Mouse (Mus musculus) limb, embryonic 12.5 days (tissue): ENCODE measurements at regions not wholly inside any gene's neighbourhood (a gene's known extent, or its start where the extent isn't known, plus 50 kb on each side); places are given as distances from the start of the nearest gene placed in this dataset.

Experiments
- ATAC-seq: fragments of 200-750 bp; cut with Nextera tagmentation; 2 replicates; pipeline ENCODE4 v1.8.0; 2017; ENCODE audit warnings: low read depth, moderate TSS enrichment; ENCODE audit not compliant: insufficient number of reproducible peaks, insufficient read depth, low FRiP score, low TSS enrichment
- H3K27ac ChIP-seq: fragments of 300-500 bp; sonication (generic); 2 replicates; pipeline ENCODE4 v1.5.1; 2016; ENCODE audit warnings: mild to moderate bottlenecking, moderate library complexity
- H3K27me3 ChIP-seq: fragments of 300-500 bp; sonication (generic); 2 replicates; pipeline ENCODE4 v1.6.1; 2016; ENCODE audit warnings: mild to moderate bottlenecking, moderate library complexity
- H3K36me3 ChIP-seq: fragments of 300-500 bp; sonication (generic); 2 replicates; pipeline ENCODE4 v1.6.1; 2016; ENCODE audit warnings: mild to moderate bottlenecking, moderate library complexity
- H3K4me1 ChIP-seq: fragments of 300-500 bp; sonication (generic); replicated peaks from 2 replicates; pipeline ENCODE4 v1.6.1; 2016
- H3K4me2 ChIP-seq: fragments of 300-500 bp; sonication (generic); 2 replicates; pipeline ENCODE4 v1.6.1; 2016; ENCODE audit warnings: mild to moderate bottlenecking, moderate library complexity
- H3K4me3 ChIP-seq: fragments of 300-500 bp; sonication (generic); replicated peaks from 2 replicates; pipeline ENCODE4 v1.5.1; 2016; ENCODE audit warnings: mild to moderate bottlenecking
- H3K9ac ChIP-seq: fragments of 300-500 bp; sonication (generic); replicated peaks from 2 replicates; pipeline ENCODE4 v1.6.1; 2016; ENCODE audit warnings: mild to moderate bottlenecking, moderate library complexity
- H3K9me3 ChIP-seq: fragments of 300-500 bp; sonication (generic); 2 replicates; pipeline ENCODE4 v1.6.1; 2016; ENCODE audit warnings: mild to moderate bottlenecking, moderate library complexity
- WGBS: fragments of 180-500 bp; shearing (Covaris S2); methylation state at CpG from one replicate; pipeline ENCODE4 v1.1.7; 2016; 5-methylcytosine and 5-hydroxymethylcytosine counted together

- Histone ChIP-seq H3K36me3 (no peaks in the 10 kb centered on the region), H3K4me1 (no peaks in the 10 kb centered on the region), H3K9me3 (no peaks in the 10 kb centered on the region), H3K4me3 (no peak overlapping the region), H3K27me3 (0 out of 2 replicates have a peak, but pooled peaks cover 3% of the 10 kb centered on the region), H3K27ac (no peak overlapping the region), H3K4me2 (no peak overlapping the region), H3K9ac (no peak overlapping the region)
- no peak for ATAC-seq
- 79% methylated on average over 6 of the region's 6 CpGs for WGBS
These were observed 214.3 kb upstream of the Maf start for GRCm38 (mm10) chr8:115921889-115922288.

- H3K27ac ChIP-seq: no peak overlapping the region
- no peak overlapping the region for H3K4me2 ChIP-seq
- WGBS: 85% methylated on average over 5 of the region's 5 CpGs
- H3K9ac ChIP-seq: no peak overlapping the region
- H3K4me3 ChIP-seq: no peak overlapping the region
- no peaks in the 10 kb centered on the region for H3K9me3 ChIP-seq
- H3K36me3 ChIP-seq: no peaks in the 10 kb centered on the region
- ATAC-seq: no peak
- H3K27me3 ChIP-seq: no peaks in the 10 kb centered on the region
- peaks cover 7% of the 10 kb centered on the region for H3K4me1 ChIP-seq
These were observed 199.1 kb upstream of the Maf start for GRCm38 (mm10) chr8:115906650-115907049.

GRCm38 (mm10) chr8:115903853-115904420, 196.3 kb upstream of the Maf start:
- no peak overlapping the region for H3K27ac ChIP-seq
- no peak for ATAC-seq
- no peak overlapping the region for H3K4me2 ChIP-seq
- no peaks in the 10 kb centered on the region for H3K9me3 ChIP-seq
- H3K9ac ChIP-seq: no peak overlapping the region
- H3K36me3 ChIP-seq: no peaks in the 10 kb centered on the region
- H3K4me3 ChIP-seq: no peak overlapping the region
- H3K4me1 ChIP-seq: peaks cover 7% of the 10 kb centered on the region
- 67% methylated on average over 6 of the region's 6 CpGs for WGBS
- H3K27me3 ChIP-seq: no peaks in the 10 kb centered on the region

GRCm38 (mm10) chr8:115897521-115898178, 190.1 kb upstream of the Maf start:
- Histone ChIP-seq H3K9ac (no peak overlapping the region), H3K4me1 (no peaks in the 10 kb centered on the region), H3K27me3 (no peaks in the 10 kb centered on the region), H3K9me3 (no peaks in the 10 kb centered on the region), H3K4me3 (no peak overlapping the region), H3K4me2 (no peak overlapping the region), H3K36me3 (no peaks in the 10 kb centered on the region), H3K27ac (no peak overlapping the region)
- no peak for ATAC-seq
- 84% methylated on average over 6 of the region's 6 CpGs for WGBS

GRCm38 (mm10) chr8:115897086-115897485, 189.5 kb upstream of the Maf start:
- H3K4me2 ChIP-seq: no peak overlapping the region
- no peaks in the 10 kb centered on the region for H3K27me3 ChIP-seq
- no peaks in the 10 kb centered on the region for H3K4me1 ChIP-seq
- H3K4me3 ChIP-seq: no peak overlapping the region
- H3K9me3 ChIP-seq: no peaks in the 10 kb centered on the region
- no peak overlapping the region for H3K9ac ChIP-seq
- WGBS: 87% methylated on average over 4 of the region's 4 CpGs
- ATAC-seq: no peak
- H3K36me3 ChIP-seq: no peaks in the 10 kb centered on the region
- H3K27ac ChIP-seq: no peak overlapping the region

GRCm38 (mm10) chr8:115896066-115896465, 188.5 kb upstream of the Maf start:
- Histone ChIP-seq H3K9me3 (no peaks in the 10 kb centered on the region), H3K4me3 (no peak overlapping the region), H3K36me3 (no peaks in the 10 kb centered on the region), H3K27ac (no peak overlapping the region), H3K4me2 (no peak overlapping the region), H3K9ac (no peak overlapping the region), H3K4me1 (no peaks in the 10 kb centered on the region), H3K27me3 (no peaks in the 10 kb centered on the region)
- 88% methylated on average over 4 of the region's 4 CpGs for WGBS
- no peak for ATAC-seq

GRCm38 (mm10) chr8:115888278-115888677, 180.7 kb upstream of the Maf start:
- Histone ChIP-seq H3K9me3 (no peaks in the 10 kb centered on the region), H3K36me3 (no peaks in the 10 kb centered on the region), H3K4me3 (no peak overlapping the region), H3K27me3 (no peaks in the 10 kb centered on the region), H3K9ac (no peak overlapping the region), H3K27ac (no peak overlapping the region), H3K4me2 (no peak overlapping the region), H3K4me1 (peaks cover 5% of the 10 kb centered on the region; the same call in 1 of the 2 replicates)
- no peak for ATAC-seq
- WGBS: 88% methylated on average over 4 of the region's 4 CpGs

- Histone ChIP-seq H3K27me3 (no peaks in the 10 kb centered on the region), H3K4me3 (no peak overlapping the region), H3K9ac (no peak overlapping the region), H3K4me1 (peaks cover 5% of the 10 kb centered on the region; the same call in 1 of the 2 replicates), H3K4me2 (no peak overlapping the region), H3K27ac (no peak overlapping the region), H3K9me3 (no peaks in the 10 kb centered on the region), H3K36me3 (no peaks in the 10 kb centered on the region)
- ATAC-seq: no peak
- WGBS: 21% methylated on average over 2 of the region's 2 CpGs
These were observed 177.6 kb upstream of the Maf start for GRCm38 (mm10) chr8:115885121-115885743.

- ATAC-seq: no peak
- H3K4me2 ChIP-seq: no peak overlapping the region
These were observed 176.2 kb upstream of the Maf start for GRCm38 (mm10) chr8:115883808-115884207.

GRCm38 (mm10) chr8:115881881-115882280, 174.3 kb upstream of the Maf start:
- Histone ChIP-seq H3K9ac (no peak overlapping the region), H3K27ac (no peak overlapping the region), H3K36me3 (no peaks in the 10 kb centered on the region), H3K4me3 (no peak overlapping the region), H3K27me3 (no peaks in the 10 kb centered on the region), H3K4me1 (peaks cover 5% of the 10 kb centered on the region; the same call in 1 of the 2 replicates), H3K9me3 (no peaks in the 10 kb centered on the region), H3K4me2 (no peak overlapping the region)
- 83% methylated on average over 8 of the region's 8 CpGs for WGBS
- no peak for ATAC-seq

More at GRCm38 (mm10) chr8:115883808-115884207, 176.2 kb upstream of the Maf start:
- 87% methylated on average over 3 of the region's 3 CpGs for WGBS
- Histone ChIP-seq H3K27me3 (no peaks in the 10 kb centered on the region), H3K27ac (no peak overlapping the region), H3K9ac (no peak overlapping the region), H3K36me3 (no peaks in the 10 kb centered on the region), H3K4me1 (peaks cover 5% of the 10 kb centered on the region; the same call in 1 of the 2 replicates), H3K9me3 (no peaks in the 10 kb centered on the region), H3K4me3 (no peak overlapping the region)

GRCm38 (mm10) chr8:115874789-115875188, 167.2 kb upstream of the Maf start:
- Histone ChIP-seq H3K9ac (no peak overlapping the region), H3K4me1 (peaks cover 33% of the 10 kb centered on the region), H3K27ac (0 out of 2 replicates have a peak overlapping the region, but pooled peaks have one; percentile 5), H3K27me3 (0 out of 2 replicates have a peak, but pooled peaks cover 3% of the 10 kb centered on the region), H3K36me3 (no peaks in the 10 kb centered on the region), H3K9me3 (no peaks in the 10 kb centered on the region), H3K4me2 (no peak overlapping the region), H3K4me3 (no peak overlapping the region)
- peak; percentile 52; the same call in 1 of the 2 replicates for ATAC-seq
- WGBS: 55% methylated on average over 7 of the region's 7 CpGs
